Mouse (Mus musculus): ENCODE data around the gene Tcf20. TPM values are rescaled to one million over a fixed set of nuclear protein-coding genes. Genes with fewer than 3 reads are reported as not detected.

Gene Tcf20
- 82.1 TPM in 1 of 2 replicates, not detected in the other for polyA plus RNA-seq (2012; ENCODE audit: insufficient read depth, insufficient read length, low replicate concordance, missing spikeins)

- WGBS: under 1% methylated on average over 20 of the region's 20 CpGs
Measured at GRCm38 (mm10) chr15:82987732-82988112, at the start of gene Tcf20. TSS of gene Tcf20 (minus strand) at chr15:82987872.

GRCm38 (mm10) chr15:83036900-83037519 is 49.3 kb upstream of the Tcf20 start:
- 58% methylated on average over 14 of the region's 14 CpGs for WGBS
- TF ChIP-seq CTCF (IDR thresholded peaks at IDR 0.05; ENCODE audit: insufficient read depth, low read depth, low read length) (no peak), POLR2A (IDR thresholded peaks at IDR 0.05; ENCODE audit: insufficient read depth, low read depth, low read length) (no peak)
- H3K4me1 ChIP-seq (ENCODE audit: control insufficient read depth, insufficient read depth, low read length): peaks cover 25% of the 10 kb centered on the region
- H3K4me3 ChIP-seq (ENCODE audit: insufficient read depth, low read depth, low read length): no peak overlapping the region
- H3K27ac ChIP-seq (ENCODE audit: insufficient read depth, low read depth, low read length): no peak overlapping the region

More at GRCm38 (mm10) chr15:82987732-82988112, at the start of gene Tcf20:
- Histone ChIP-seq H3K27ac (ENCODE audit: insufficient read depth, low read depth, low read length) (no peak within 1 kb of the TSS), H3K4me3 (ENCODE audit: insufficient read depth, low read depth, low read length) (peak within 1 kb of the TSS; percentile 51), H3K4me1 (ENCODE audit: control insufficient read depth, insufficient read depth, low read length) (peaks cover 40% of the 10 kb centered on the region)
- TF ChIP-seq CTCF (IDR thresholded peaks at IDR 0.05; ENCODE audit: insufficient read depth, low read depth, low read length) (no peak), POLR2A (IDR thresholded peaks at IDR 0.05; ENCODE audit: insufficient read depth, low read depth, low read length) (no peak)

- no peak overlapping the region for H3K27ac ChIP-seq (ENCODE audit: insufficient read depth, low read depth, low read length)
- 73% methylated on average over 7 of the region's 7 CpGs for WGBS
- TF ChIP-seq POLR2A (IDR thresholded peaks at IDR 0.05; ENCODE audit: insufficient read depth, low read depth, low read length): no peak
- TF ChIP-seq CTCF (IDR thresholded peaks at IDR 0.05; ENCODE audit: insufficient read depth, low read depth, low read length): no peak
- no peak overlapping the region for H3K4me3 ChIP-seq (ENCODE audit: insufficient read depth, low read depth, low read length)
- H3K4me1 ChIP-seq (ENCODE audit: control insufficient read depth, insufficient read depth, low read length): peaks cover 25% of the 10 kb centered on the region
Measured at GRCm38 (mm10) chr15:83036089-83036488, 48.4 kb upstream of the Tcf20 start.

GRCm38 (mm10) chr15:83034275-83034977 is 46.8 kb upstream of the Tcf20 start:
- Histone ChIP-seq H3K27ac (ENCODE audit: insufficient read depth, low read depth, low read length) (no peak overlapping the region), H3K4me1 (ENCODE audit: control insufficient read depth, insufficient read depth, low read length) (peaks cover 29% of the 10 kb centered on the region), H3K4me3 (ENCODE audit: insufficient read depth, low read depth, low read length) (peak overlapping the region; percentile 12; the same call in 1 of the 2 replicates)
- 13% methylated on average over 17 of the region's 17 CpGs for WGBS
- TF ChIP-seq POLR2A (IDR thresholded peaks at IDR 0.05; ENCODE audit: insufficient read depth, low read depth, low read length) (no peak), CTCF (IDR thresholded peaks at IDR 0.05; ENCODE audit: insufficient read depth, low read depth, low read length) (no peak)

GRCm38 (mm10) chr15:83032981-83033541 is 45.4 kb upstream of the Tcf20 start, which contains the start of gene Nfam1:
TSS of gene Nfam1 (minus strand) at chr15:83033306.
- H3K4me1 ChIP-seq (ENCODE audit: control insufficient read depth, insufficient read depth, low read length): peaks cover 27% of the 10 kb centered on the region
- no peak within 1 kb of the TSS for H3K27ac ChIP-seq (ENCODE audit: insufficient read depth, low read depth, low read length)
- H3K4me3 ChIP-seq (ENCODE audit: insufficient read depth, low read depth, low read length): no peak within 1 kb of the TSS
- WGBS: 73% methylated on average over 17 of the region's 17 CpGs
- TF ChIP-seq POLR2A (IDR thresholded peaks at IDR 0.05; ENCODE audit: insufficient read depth, low read depth, low read length) (no peak), CTCF (IDR thresholded peaks at IDR 0.05; ENCODE audit: insufficient read depth, low read depth, low read length) (no peak)

GRCm38 (mm10) chr15:83030884-83031283 is 43.2 kb upstream of the Tcf20 start:
- peaks cover 24% of the 10 kb centered on the region for H3K4me1 ChIP-seq (ENCODE audit: control insufficient read depth, insufficient read depth, low read length)
- TF ChIP-seq CTCF (IDR thresholded peaks at IDR 0.05; ENCODE audit: insufficient read depth, low read depth, low read length): no peak
- no peak overlapping the region for H3K4me3 ChIP-seq (ENCODE audit: insufficient read depth, low read depth, low read length)
- no peak overlapping the region for H3K27ac ChIP-seq (ENCODE audit: insufficient read depth, low read depth, low read length)
- 74% methylated on average over 4 of the region's 4 CpGs for WGBS

- TF ChIP-seq POLR2A (IDR thresholded peaks at IDR 0.05; ENCODE audit: insufficient read depth, low read depth, low read length) (no peak), CTCF (IDR thresholded peaks at IDR 0.05; ENCODE audit: insufficient read depth, low read depth, low read length) (no peak)
- whole genome bisulfite sequencing: 74% methylated on average over 11 of the region's 11 CpGs
- no peak overlapping the region for H3K4me3 ChIP-seq (ENCODE audit: insufficient read depth, low read depth, low read length)
- H3K4me1 ChIP-seq (ENCODE audit: control insufficient read depth, insufficient read depth, low read length): peaks cover 31% of the 10 kb centered on the region
- no peak overlapping the region for H3K27ac ChIP-seq (ENCODE audit: insufficient read depth, low read depth, low read length)
Measured at GRCm38 (mm10) chr15:83029725-83030718, 42.4 kb upstream of the Tcf20 start.

GRCm38 (mm10) chr15:83026129-83026528 is 38.5 kb upstream of the Tcf20 start:
- WGBS: 62% methylated on average over 8 of the region's 8 CpGs
- Histone ChIP-seq H3K4me1 (ENCODE audit: control insufficient read depth, insufficient read depth, low read length) (peaks cover 21% of the 10 kb centered on the region; the same call in 1 of the 2 replicates), H3K27ac (ENCODE audit: insufficient read depth, low read depth, low read length) (no peak overlapping the region), H3K4me3 (ENCODE audit: insufficient read depth, low read depth, low read length) (no peak overlapping the region)
- no peak for TF ChIP-seq POLR2A (IDR thresholded peaks at IDR 0.05; ENCODE audit: insufficient read depth, low read depth, low read length)
- TF ChIP-seq CTCF (IDR thresholded peaks at IDR 0.05; ENCODE audit: insufficient read depth, low read depth, low read length): no peak

Data from olfactory bulb, adult 2 months (tissue).